Mouse (Mus musculus) heart, adult 2 months (tissue): ENCODE data around the gene Vgf. TPM values are rescaled to one million over a fixed set of nuclear protein-coding genes. Genes with fewer than 3 reads are reported as not detected.

Experiments
- DNase-seq, 2 experiments: peaks; one replicate each; pipeline ENCODE4 v3.0.0; 2021
- H3K27ac ChIP-seq: fragments of 200-600 bp; 2 replicates; pipeline ENCODE4 v1.8.1; 2022
- H3K27me3 ChIP-seq: fragments of 200-500 bp; 2 replicates; pipeline ENCODE4 v1.6.1; 2012; ENCODE audit warnings: mild to moderate bottlenecking, low read length, inconsistent platforms, mixed read lengths; ENCODE audit not compliant: control insufficient read depth, insufficient read depth
- H3K36me3 ChIP-seq: fragments of 200-500 bp; 2 replicates; pipeline ENCODE4 v1.6.1; 2012; ENCODE audit warnings: low read length, inconsistent platforms; ENCODE audit not compliant: control insufficient read depth, insufficient read depth
- H3K4me1 ChIP-seq: fragments of 200-500 bp; 2 replicates; pipeline ENCODE4 v1.6.1; 2011; ENCODE audit warnings: low read length; ENCODE audit not compliant: control insufficient read depth, insufficient read depth
- H3K4me3 ChIP-seq: fragments of 200-600 bp; 2 replicates; pipeline ENCODE4 v1.8.1; 2022
- H3K79me2 ChIP-seq: fragments of 200-500 bp; replicated peaks from 2 replicates; pipeline ENCODE4 v1.6.1; 2012; ENCODE audit warnings: mild to moderate bottlenecking, inconsistent platforms, low read length, moderate library complexity, mixed read lengths; ENCODE audit not compliant: control insufficient read depth, insufficient read depth
- H3K9ac ChIP-seq: fragments of 200-500 bp; 2 replicates; pipeline ENCODE4 v1.6.1; 2012; ENCODE audit warnings: low read depth, mild to moderate bottlenecking, control low read depth, inconsistent platforms, low read length, mixed read lengths
- CTCF ChIP-seq: fragments of 200-600 bp; IDR thresholded peaks from 2 replicates; pipeline ENCODE4 v1.8.1; 2022; ENCODE audit warnings: antibody characterized with exemption, mild to moderate bottlenecking, moderate library complexity
- EP300 ChIP-seq: fragments of 200-500 bp; IDR thresholded peaks from 2 replicates; pipeline ENCODE4 v1.6.1; 2011; ENCODE audit warnings: low read depth, low read length, control low read depth; ENCODE audit not compliant: insufficient read depth
- POLR2A ChIP-seq: fragments of 200-500 bp; IDR thresholded peaks from 2 replicates; pipeline ENCODE4 v1.6.1; 2011; ENCODE audit warnings: mild to moderate bottlenecking, low read depth, low read length, control low read depth; ENCODE audit not compliant: insufficient read depth
- WGBS: fragments of 180-500 bp; shearing (Covaris S2); methylation state at CpG from one replicate; pipeline ENCODE4 v1.1.7; 2018; 5-methylcytosine and 5-hydroxymethylcytosine counted together
- intact Hi-C: fragments of 180-260 bp; cut with DNase I; formaldehyde crosslinking; loops from one replicate; pipeline ENCODE4 v1.15.1; 2025
- polyA plus RNA-seq: library from polyadenylated mRNA; depleted of rRNA; stranded (reverse); fragments of >200 nt; gene quantifications from 2 replicates; pipeline ENCODE4 v1.2.3, GENCODE M21; 2012
- total RNA-seq, 2 experiments: library from RNA; stranded (reverse); gene quantifications; 2 replicates each; pipeline ENCODE4 v1.2.3; 2021

Vgf gene
- total and polyA plus RNA-seq, 3 experiments, result 0.06 TPM; not detected in 2

DNA sequence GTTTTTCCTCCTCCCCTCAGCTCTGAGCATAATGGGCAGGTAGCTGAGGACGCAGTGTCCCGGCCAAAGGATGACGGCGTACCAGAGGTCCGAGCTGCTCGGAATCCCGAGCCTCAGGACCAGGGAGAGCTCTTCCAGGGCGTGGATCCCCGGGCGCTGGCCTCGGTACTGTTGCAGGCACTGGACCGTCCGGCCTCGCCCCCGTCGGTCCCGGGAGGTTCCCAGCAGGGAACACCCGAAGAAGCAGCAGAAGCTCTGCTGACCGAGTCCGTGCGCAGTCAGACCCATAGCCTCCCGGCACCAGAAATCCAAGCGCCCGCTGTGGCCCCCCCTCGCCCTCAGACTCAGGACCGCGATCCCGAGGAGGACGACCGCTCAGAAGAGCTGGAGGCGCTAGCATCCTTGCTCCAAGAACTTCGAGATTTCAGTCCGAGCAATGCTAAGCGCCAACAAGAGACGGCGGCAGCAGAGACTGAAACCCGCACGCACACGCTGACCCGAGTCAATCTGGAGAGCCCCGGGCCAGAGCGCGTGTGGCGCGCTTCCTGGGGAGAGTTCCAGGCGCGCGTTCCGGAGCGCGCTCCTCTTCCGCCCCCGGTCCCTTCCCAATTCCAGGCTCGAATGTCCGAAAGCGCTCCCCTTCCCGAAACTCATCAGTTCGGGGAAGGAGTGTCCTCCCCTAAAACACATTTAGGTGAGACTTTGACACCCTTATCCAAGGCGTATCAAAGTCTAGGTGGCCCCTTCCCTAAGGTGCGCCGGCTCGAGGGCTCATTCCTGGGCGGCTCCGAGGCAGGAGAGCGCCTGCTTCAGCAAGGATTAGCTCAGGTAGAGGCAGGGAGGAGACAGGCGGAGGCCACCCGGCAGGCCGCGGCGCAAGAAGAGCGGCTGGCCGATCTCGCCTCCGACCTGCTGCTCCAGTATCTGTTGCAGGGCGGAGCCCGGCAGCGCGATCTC, 5.2 kb downstream of the Vgf start:
- peak; percentile 24 to 37 for DNase-seq
- Histone ChIP-seq H3K27ac (no peak overlapping the region), H3K36me3 (no peaks in the 10 kb centered on the region), H3K79me2 (no peaks in the 10 kb centered on the region), H3K9ac (peak overlapping the region; percentile 40; the same call in 1 of the 2 replicates), H3K27me3 (peaks cover 17% of the 10 kb centered on the region), H3K4me3 (peak overlapping the region; percentile 50), H3K4me1 (peaks cover 2% of the 10 kb centered on the region)
- no peak for TF ChIP-seq CTCF
- TF ChIP-seq POLR2A, result no peak
- TF ChIP-seq EP300, result no peak
- 1% methylated on average over 78 of the region's 78 CpGs for WGBS
- intact Hi-C loops, result loop anchor here (2.0 kb wide), 1 partner anchor 15 kb away; the partner anchor contains the start of gene Ap1s1

DNA sequence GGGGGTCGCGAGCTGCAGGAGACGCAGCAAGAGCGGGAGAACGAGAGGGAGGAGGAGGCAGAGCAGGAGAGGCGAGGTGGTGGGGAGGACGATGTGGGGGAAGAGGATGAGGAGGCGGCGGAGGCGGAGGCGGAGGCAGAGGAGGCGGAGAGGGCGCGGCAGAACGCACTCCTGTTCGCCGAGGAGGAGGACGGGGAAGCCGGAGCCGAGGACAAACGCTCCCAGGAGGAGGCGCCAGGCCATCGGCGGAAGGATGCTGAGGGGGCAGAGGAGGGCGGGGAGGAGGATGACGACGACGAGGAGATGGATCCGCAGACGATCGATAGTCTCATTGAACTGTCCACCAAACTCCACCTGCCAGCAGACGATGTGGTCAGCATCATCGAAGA, 5.8 kb downstream of the Vgf start:
- peak in 1 of 2 experiments; percentile 34 for DNase-seq
- Histone ChIP-seq H3K36me3 (no peaks in the 10 kb centered on the region), H3K4me1 (peaks cover 2% of the 10 kb centered on the region), H3K27ac (no peak overlapping the region), H3K4me3 (peak overlapping the region; percentile 50), H3K79me2 (no peaks in the 10 kb centered on the region), H3K27me3 (peaks cover 16% of the 10 kb centered on the region), H3K9ac (peak overlapping the region; percentile 40; the same call in 1 of the 2 replicates)
- under 1% methylated on average over 30 of the region's 33 CpGs for WGBS
- TF ChIP-seq CTCF (no peak), EP300 (no peak), POLR2A (no peak)
- intact Hi-C loops, result loop anchor here (2.0 kb wide), 1 partner anchor 15 kb away; the partner anchor contains the start of gene Ap1s1

DNA sequence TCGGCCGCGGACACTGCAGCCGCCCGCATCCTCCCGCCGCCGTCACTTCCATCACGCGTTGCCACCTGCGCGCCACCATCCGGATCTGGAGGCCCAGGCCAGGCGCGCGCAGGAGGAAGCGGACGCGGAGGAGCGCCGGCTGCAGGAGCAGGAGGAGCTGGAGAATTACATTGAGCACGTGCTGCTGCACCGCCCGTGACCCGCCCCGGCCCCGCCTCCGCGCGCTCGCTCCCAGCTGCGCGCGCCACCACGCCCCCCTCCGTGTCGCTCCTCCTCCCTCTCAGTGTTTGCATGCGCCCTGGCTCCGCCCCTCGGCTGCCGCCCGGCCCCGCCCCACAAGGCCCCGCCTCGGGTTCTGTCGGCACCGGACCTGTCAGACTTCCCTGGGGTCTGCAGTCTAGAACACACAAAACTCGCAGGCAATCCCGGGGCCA, 6.5 kb downstream of the Vgf start:
- H3K27ac ChIP-seq, result 0 out of 2 replicates have a peak overlapping the region, but pooled peaks have one; percentile 15
- H3K27me3 ChIP-seq, result peaks cover 15% of the 10 kb centered on the region
- no peaks in the 10 kb centered on the region for H3K36me3 ChIP-seq
- no peaks in the 10 kb centered on the region for H3K79me2 ChIP-seq
- H3K4me1 ChIP-seq, result peaks cover 2% of the 10 kb centered on the region
- H3K9ac ChIP-seq, result peak overlapping the region; percentile 25; the same call in 1 of the 2 replicates
- H3K4me3 ChIP-seq, result peak overlapping the region; percentile 50
- WGBS, result under 1% methylated on average over 48 of the region's 49 CpGs
- intact Hi-C loops, result loop anchor here (2.0 kb wide), 1 partner anchor 14 kb away; the partner anchor contains the start of gene Ap1s1
- DNase-seq, result peak; percentile 91
- TF ChIP-seq CTCF (no peak), POLR2A (no peak), EP300 (no peak)

DNA sequence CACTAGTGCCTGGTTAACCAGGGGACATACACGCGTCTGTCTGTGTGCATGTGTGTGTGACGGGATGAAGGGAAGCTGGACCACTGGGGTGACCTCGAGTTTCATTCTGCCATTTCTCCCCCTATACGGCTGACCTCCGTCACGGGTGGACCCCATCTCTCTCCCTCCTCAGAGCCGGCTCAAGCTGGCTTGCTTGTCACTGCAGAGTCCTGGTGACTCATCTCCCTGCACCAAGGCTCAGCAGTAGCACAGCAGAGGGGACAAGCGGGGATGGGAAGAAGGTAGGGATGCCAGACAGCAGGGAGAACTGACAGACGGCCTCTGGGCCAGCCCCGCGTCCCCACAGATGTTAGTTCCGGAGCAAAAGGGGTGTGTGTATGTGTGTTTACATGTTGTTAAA, 10.0 kb downstream of the Vgf start:
- Histone ChIP-seq H3K79me2 (no peaks in the 10 kb centered on the region), H3K9ac (no peak overlapping the region), H3K4me3 (no peak overlapping the region), H3K36me3 (no peaks in the 10 kb centered on the region), H3K27me3 (no peaks in the 10 kb centered on the region), H3K4me1 (peaks cover 2% of the 10 kb centered on the region), H3K27ac (no peak overlapping the region)
- whole genome bisulfite sequencing, result 84% methylated on average over 13 of the region's 13 CpGs
- no peak for DNase-seq
- intact Hi-C loops, result no loop called here
- TF ChIP-seq POLR2A, result no peak
- TF ChIP-seq CTCF, result no peak
- TF ChIP-seq EP300, result no peak

DNA sequence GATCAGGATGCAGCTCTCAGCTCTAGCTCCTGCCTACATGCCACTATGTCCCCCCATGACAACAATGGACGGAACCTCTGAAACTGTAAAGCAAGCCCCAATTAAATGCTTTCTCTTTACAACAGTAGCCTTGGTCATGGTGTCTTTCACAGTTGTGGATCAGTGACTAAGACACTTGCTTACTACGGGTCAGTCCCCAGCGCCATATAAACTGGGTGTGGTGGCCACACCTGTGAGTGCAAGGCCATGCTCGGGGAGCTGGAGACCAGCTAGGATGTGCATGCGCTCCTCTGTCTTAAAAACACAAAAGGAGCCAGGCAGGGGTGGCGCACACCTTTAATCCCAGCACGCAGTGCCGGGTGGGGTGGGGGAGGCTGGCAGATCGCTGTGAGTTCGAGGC, 13.3 kb downstream of the Vgf start:
- no peaks in the 10 kb centered on the region for H3K4me1 ChIP-seq
- no peaks in the 10 kb centered on the region for H3K36me3 ChIP-seq
- 98% methylated on average over 10 of the region's 10 CpGs for WGBS
- no peak for DNase-seq
- H3K27ac ChIP-seq, result no peak overlapping the region
- TF ChIP-seq CTCF (no peak), POLR2A (no peak), EP300 (no peak)
- no peak overlapping the region for H3K9ac ChIP-seq
- no peaks in the 10 kb centered on the region for H3K79me2 ChIP-seq
- intact Hi-C loops, result no loop called here
- no peak overlapping the region for H3K4me3 ChIP-seq
- no peaks in the 10 kb centered on the region for H3K27me3 ChIP-seq

DNA sequence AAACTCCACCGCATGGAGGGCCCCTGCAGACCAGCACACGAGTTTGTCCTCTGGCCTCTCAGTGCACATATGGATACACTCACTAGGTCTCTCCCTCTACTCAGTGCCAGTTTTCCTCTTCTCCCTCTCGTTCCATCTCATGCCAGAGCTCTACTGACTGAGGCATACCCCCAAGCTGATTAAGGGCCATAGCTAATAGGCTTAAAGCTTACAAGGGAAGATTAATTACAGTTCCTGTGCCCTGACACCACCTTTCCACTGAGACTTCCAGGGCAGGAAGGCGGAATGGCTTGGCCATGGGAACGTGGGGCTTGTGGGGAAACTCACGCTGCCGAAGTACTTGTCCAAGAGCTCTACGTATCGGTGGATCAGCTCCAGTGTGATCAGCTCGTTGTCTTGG, 15.2 kb downstream of the Vgf start:
- Histone ChIP-seq H3K4me3 (no peak overlapping the region), H3K36me3 (no peaks in the 10 kb centered on the region), H3K79me2 (no peaks in the 10 kb centered on the region), H3K27me3 (no peaks in the 10 kb centered on the region), H3K9ac (no peak overlapping the region), H3K4me1 (peaks cover 2% of the 10 kb centered on the region), H3K27ac (no peak overlapping the region)
- intact Hi-C loops, result no loop called here
- DNase-seq, result no peak
- TF ChIP-seq POLR2A (no peak), EP300 (no peak), CTCF (no peak)
- WGBS, result 85% methylated on average over 10 of the region's 10 CpGs
